Mouse (Mus musculus) layer of hippocampus, postnatal 14 days (tissue): ENCODE data around the gene Gm44. TPM values are rescaled to one million over a fixed set of nuclear protein-coding genes. Genes with fewer than 3 reads are reported as not detected.
"Not testable (repeated sequence)": the region's sequence is repeated elsewhere in the genome, so short reads cannot be mapped to it uniquely, and the experiment has no call there.

Experiments
- DNase-seq, 2 experiments: peaks; one replicate each; pipeline ENCODE4 v3.0.0; 2021 to 2022; ENCODE audit warnings: low spot score in 2 of 2, mixed read lengths in 1 of 2
- long read RNA-seq, 2 experiments: library from polyadenylated mRNA; stranded (forward); transcript quantifications; one replicate each; pipeline ENCODE4 v2.0.0; 2021
- total RNA-seq, 2 experiments: library from RNA; stranded (reverse); gene quantifications; 2 replicates each; pipeline ENCODE4 v1.2.3; 2021

Gm44 gene
- total RNA-seq = not detected
- long read RNA-seq, experiment 1 = 0 reads
- long read RNA-seq, experiment 2 = 0 reads

DNA sequence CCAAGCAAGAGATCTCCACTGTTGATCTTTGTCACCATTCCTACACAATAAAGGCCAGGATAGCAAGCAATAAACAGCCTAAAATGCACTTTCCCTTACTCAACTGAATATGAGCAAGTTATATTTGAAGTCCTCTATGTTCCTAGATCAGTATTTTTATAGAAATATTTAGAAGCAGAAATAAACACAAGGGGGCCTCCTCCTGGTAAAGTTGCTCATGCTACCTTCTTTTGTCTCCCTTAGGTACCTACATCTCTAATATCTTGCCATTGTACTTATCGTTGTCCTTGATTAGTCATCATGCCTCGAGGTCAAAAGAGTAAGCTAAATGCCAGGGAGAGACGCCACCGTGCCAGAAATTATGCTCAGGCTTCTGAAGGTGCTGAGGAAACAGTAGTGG lies at the start of gene Gm44:
Gene Gm44 (plus strand): TSS at position 301 of the 400 bp plus-strand sequence.
- DNase-seq = no peak

DNA sequence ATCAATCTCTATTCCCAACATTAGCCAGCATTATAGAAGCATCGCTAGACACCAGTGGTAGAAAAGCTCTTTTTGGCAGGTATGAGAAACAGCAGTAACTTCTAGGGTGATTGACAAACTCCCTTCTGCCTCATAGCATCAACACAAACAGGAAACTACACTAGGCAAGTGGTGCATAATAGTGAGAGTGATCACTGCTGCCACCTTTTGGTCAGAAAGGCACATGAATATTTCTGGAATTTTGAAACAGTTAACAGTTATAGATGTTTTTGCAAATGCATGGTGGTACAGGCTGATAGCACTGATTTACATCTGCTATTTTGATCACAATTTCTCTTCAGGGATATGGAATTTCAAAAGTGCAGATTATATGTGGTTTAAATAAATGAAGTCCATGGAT lies 36.0 kb downstream of the Gm44 start:
- DNase-seq = peak in 1 of 2 experiments; percentile 5

DNA sequence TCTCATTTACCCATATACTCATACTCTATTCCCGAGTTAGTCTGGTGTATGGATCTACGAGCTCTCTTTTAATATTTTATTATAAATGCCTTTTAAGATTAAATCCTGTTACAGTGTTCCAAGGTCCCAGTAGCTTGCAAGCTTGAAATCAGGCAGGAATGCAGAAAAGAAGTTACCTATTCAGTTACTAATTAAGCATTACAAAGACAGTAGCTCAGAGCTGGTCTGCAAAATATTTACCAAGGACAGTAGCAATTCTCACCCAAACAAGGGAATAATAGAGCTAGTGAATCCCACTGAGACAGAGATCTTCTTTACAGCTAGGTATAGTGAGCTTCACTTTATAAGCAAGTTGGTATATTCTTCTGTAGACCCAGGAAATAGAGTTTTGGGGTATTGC lies 46.3 kb downstream of the Gm44 start:
- DNase-seq = not testable (repeated sequence)
